Mouse (Mus musculus): ENCODE results near the gene Il17a. TPM values are rescaled to one million over a fixed set of nuclear protein-coding genes. Genes with fewer than 3 reads are reported as not detected.
A peak's percentile ranks its signal among the peaks of the same experiment; 100 is the strongest.
"Not testable (repeated sequence)": the region's sequence is repeated elsewhere in the genome, so short reads cannot be mapped to it uniquely, and the experiment has no call there.

The Il17a gene
- not detected for total RNA-seq (2021)
- long read RNA-seq, experiment 1: 0 reads
- long read RNA-seq, experiment 2: 0 reads

DNA sequence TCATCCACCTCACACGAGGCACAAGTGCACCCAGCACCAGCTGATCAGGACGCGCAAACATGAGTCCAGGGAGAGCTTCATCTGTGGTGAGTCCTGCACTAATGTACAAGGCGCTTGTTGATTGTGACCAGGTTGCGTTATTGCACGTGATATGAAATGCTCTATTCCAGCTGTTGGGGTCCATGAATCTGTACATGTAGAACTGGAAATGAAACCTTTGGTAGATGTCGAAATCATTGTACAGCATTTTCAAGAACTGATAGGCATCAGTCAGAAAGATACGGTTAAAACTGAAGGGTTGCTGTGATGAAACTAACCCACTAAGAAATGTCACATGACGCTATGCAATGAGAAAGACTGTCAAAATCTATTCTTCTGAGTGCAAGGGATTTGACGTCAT lies at the start of gene Il17a:
TSS of gene Il17a (plus strand) at position 3 of the 400 bp plus-strand sequence.
- DNase-seq (ENCODE audit: low spot score in 2 of 2): no peak

GRCm38 (mm10) chr1:20682849-20683248 lies 47.9 kb upstream of the Il17a start:
- DNase-seq (ENCODE audit: low spot score in 2 of 2): no peak

GRCm38 (mm10) chr1:20683386-20683785 lies 47.3 kb upstream of the Il17a start:
- no peak for DNase-seq (ENCODE audit: low spot score in 2 of 2)

GRCm38 (mm10) chr1:20683853-20684252 lies 46.9 kb upstream of the Il17a start:
- DNase-seq (ENCODE audit: low spot score in 2 of 2): no peak

GRCm38 (mm10) chr1:20684403-20684802 lies 46.3 kb upstream of the Il17a start:
- DNase-seq (ENCODE audit: low spot score in 2 of 2): no peak

DNA sequence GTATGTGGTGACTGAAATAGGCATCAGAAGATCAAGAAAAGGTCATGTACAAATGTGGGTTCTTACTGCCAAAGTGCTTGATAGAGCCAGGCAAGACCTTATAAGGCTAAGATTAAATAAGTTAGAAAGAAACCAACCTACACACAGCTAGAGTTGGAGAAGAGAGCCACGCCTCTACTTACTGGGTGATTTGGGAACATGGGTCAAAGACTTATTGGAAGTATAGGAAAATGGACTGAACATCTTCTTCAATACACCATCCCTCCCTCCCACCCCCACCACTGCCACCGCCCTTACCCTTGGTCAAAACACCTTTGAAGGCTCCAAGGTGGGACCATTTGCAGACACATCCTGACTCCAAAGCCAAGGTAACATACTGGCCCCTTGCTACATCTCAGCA lies 45.3 kb upstream of the Il17a start:
- DNase-seq (ENCODE audit: low spot score in 2 of 2): no peak

GRCm38 (mm10) chr1:20685907-20686306 lies 44.8 kb upstream of the Il17a start:
- no peak for DNase-seq (ENCODE audit: low spot score in 2 of 2)

GRCm38 (mm10) chr1:20691336-20691735 lies 39.4 kb upstream of the Il17a start:
- no peak for DNase-seq (ENCODE audit: low spot score in 2 of 2)

GRCm38 (mm10) chr1:20693634-20694313 lies 36.9 kb upstream of the Il17a start:
- no peak for DNase-seq (ENCODE audit: low spot score in 2 of 2)

GRCm38 (mm10) chr1:20700011-20700410 lies 30.7 kb upstream of the Il17a start:
- peak; percentile 5 to 6 for DNase-seq (ENCODE audit: low spot score in 2 of 2)

GRCm38 (mm10) chr1:20736572-20736971 lies 5.9 kb downstream of the Il17a start:
- no peak for DNase-seq (ENCODE audit: low spot score in 2 of 2)

- DNase-seq (ENCODE audit: low spot score in 2 of 2): no peak
Observed at GRCm38 (mm10) chr1:20738483-20738882, 7.8 kb downstream of the Il17a start.

- no peak for DNase-seq (ENCODE audit: low spot score in 2 of 2)
Observed at GRCm38 (mm10) chr1:20740496-20740998, 9.8 kb downstream of the Il17a start.

- no peak for DNase-seq (ENCODE audit: low spot score in 2 of 2)
Observed at GRCm38 (mm10) chr1:20754439-20754838, 23.7 kb downstream of the Il17a start.

DNA sequence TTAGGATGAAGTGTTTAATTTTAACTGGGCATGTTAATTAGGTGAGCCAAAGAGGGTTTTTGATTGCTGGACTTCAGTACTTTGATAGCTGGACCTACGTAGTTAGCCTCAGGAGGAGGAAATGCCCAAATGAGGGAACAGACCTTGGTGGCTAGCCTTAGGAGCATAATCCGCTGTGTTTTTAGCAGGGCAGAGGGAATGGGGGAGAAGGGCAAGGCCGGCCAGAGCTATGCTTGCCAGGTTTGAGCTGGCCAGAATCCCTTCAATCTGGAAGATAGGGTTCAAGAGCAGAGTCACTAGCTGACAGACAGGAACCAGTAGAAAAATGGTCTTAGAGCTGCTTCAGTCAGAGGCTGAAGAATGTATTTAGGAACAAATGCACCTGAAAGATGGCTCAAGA lies 26.9 kb downstream of the Il17a start:
- no peak for DNase-seq (ENCODE audit: low spot score in 2 of 2)

DNA sequence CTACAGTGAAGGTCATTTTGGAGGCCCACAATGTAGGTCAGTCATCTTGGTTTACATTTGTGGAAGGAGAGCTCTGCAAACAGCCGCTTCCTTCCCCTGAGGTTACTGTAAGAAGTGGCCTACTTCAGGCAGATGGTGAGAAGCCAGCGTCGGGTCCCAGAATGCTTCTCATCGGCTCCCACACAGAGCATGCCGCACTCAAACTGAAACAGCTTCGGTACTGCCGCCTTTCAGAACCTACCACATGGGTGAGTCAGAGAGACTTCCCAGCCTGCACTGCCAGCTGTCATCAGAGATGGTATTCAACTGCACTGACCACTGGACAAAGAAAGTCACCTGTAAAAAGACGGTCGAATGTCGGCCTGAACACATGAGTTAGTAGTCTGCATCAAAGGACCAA lies 29.1 kb downstream of the Il17a start:
- peak; percentile 57 to 71 for DNase-seq (ENCODE audit: low spot score in 2 of 2)

DNA sequence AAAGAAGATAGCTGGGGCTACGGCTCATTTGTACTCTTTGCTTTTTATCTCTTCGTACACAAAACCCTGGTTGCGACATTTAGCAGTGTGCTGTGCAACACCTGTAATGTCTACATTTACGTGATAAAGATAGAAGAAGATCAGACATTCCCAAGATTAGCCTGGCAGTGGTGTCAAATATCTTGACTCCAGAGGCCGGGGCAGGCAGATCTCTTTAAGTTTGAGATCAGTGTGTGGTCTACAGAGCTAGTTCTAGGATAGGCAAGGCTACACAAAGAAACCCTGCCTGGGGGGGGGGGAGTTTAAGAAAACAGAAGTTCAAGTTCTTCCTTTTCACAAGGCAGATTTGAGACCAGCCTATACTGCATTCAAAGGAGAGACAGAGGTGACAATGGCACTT lies 29.6 kb downstream of the Il17a start:
- DNase-seq (ENCODE audit: low spot score in 2 of 2): no peak

DNA sequence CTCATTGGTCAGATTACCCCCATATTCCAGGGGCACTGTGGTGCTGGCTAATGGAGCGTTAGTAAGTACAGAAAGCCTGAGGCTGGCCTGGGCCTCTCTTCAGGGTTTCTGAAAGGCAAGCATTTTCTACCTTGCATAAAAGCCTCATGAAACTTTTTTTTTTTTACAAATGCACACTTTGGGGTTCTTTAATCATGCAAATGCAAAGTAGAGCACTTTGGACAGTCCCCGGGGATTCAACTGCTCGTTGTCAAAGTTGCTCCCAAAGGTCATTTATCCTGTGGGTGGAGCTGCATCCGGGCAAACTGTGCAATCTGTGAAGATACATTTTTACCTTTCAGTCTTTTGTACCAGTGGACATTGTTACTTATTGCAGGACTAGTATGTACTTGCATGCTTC lies 30.7 kb downstream of the Il17a start:
- DNase-seq (ENCODE audit: low spot score in 2 of 2): no peak

DNA sequence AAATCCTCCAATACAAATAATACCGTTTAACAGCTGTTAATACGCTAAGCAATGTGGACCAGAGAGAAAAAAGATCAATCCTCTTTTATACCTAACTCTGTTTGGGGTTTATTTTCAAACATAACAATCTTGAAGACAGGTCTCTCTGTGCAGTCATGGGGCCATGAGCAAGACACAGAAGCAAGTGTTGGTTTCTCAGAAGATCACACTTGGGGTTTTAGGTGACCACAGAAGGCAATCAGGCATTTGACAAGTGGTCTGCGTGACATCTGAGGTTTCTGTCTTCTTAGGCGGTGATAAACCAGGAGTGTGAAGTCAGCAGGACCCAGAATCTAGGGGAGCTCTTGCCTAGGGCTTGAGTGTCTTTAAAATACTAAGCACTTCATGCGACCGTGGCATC lies 35.8 kb downstream of the Il17a start:
- no peak for DNase-seq (ENCODE audit: low spot score in 2 of 2)

GRCm38 (mm10) chr1:20774026-20774730 lies 43.5 kb downstream of the Il17a start:
- DNase-seq (ENCODE audit: low spot score in 2 of 2): not testable (repeated sequence)

- DNase-seq (ENCODE audit: low spot score in 2 of 2): no peak
Observed at GRCm38 (mm10) chr1:20778366-20778765, 47.7 kb downstream of the Il17a start.

All from left cerebral cortex, adult 18-20 months (tissue).